Mouse (Mus musculus) heart, embryonic 13.5 days (tissue): ENCODE results near the gene Khdc1a. TPM values are rescaled to one million over a fixed set of nuclear protein-coding genes. Genes with fewer than 3 reads are reported as not detected.
"Not testable (repeated sequence)": the region's sequence is repeated elsewhere in the genome, so short reads cannot be mapped to it uniquely, and the experiment has no call there.

Experiments
- ATAC-seq: fragments of 200-750 bp; cut with Nextera tagmentation; 2 replicates; pipeline ENCODE4 v1.8.0; 2017; ENCODE audit warnings: moderate TSS enrichment; ENCODE audit not compliant: insufficient number of reproducible peaks, low FRiP score, low TSS enrichment; ENCODE audit errors: extremely low read depth
- H3K27ac ChIP-seq: fragments of 300-500 bp; sonication (generic); replicated peaks from 2 replicates; pipeline ENCODE4 v1.5.1; 2015; ENCODE audit warnings: moderate library complexity, mild to moderate bottlenecking, inconsistent platforms
- H3K27me3 ChIP-seq: fragments of 300-500 bp; sonication (generic); replicated peaks from 2 replicates; pipeline ENCODE4 v1.6.1; 2015; ENCODE audit warnings: mild to moderate bottlenecking, inconsistent platforms
- H3K36me3 ChIP-seq: fragments of 300-500 bp; sonication (generic); 2 replicates; pipeline ENCODE4 v1.6.1; 2015; ENCODE audit warnings: mild to moderate bottlenecking, inconsistent platforms
- H3K4me1 ChIP-seq: fragments of 300-500 bp; sonication (generic); 2 replicates; pipeline ENCODE4 v1.6.1; 2015; ENCODE audit warnings: inconsistent platforms
- H3K4me2 ChIP-seq: fragments of 300-500 bp; sonication (generic); 2 replicates; pipeline ENCODE4 v1.6.1; 2015; ENCODE audit warnings: inconsistent platforms, mild to moderate bottlenecking, moderate library complexity
- H3K4me3 ChIP-seq: fragments of 300-500 bp; sonication (generic); 2 replicates; pipeline ENCODE4 v1.5.1; 2015; ENCODE audit warnings: moderate library complexity, mild to moderate bottlenecking, inconsistent platforms
- H3K9ac ChIP-seq: fragments of 300-500 bp; sonication (generic); 2 replicates; pipeline ENCODE4 v1.6.1; 2015; ENCODE audit warnings: inconsistent platforms, mild to moderate bottlenecking, moderate library complexity
- H3K9me3 ChIP-seq: fragments of 300-500 bp; sonication (generic); 2 replicates; pipeline ENCODE4 v1.6.1; 2016; ENCODE audit warnings: inconsistent platforms
- WGBS: fragments of 180-500 bp; shearing (Covaris S2); methylation state at CpG from one replicate; pipeline ENCODE4 v1.1.7; 2015; ENCODE audit warnings: mixed read lengths; 5-methylcytosine and 5-hydroxymethylcytosine counted together
- polyA plus RNA-seq: library from polyadenylated mRNA; unstranded; fragments of >200 nt; fragmentation: Nextera tagmentation; extraction: Ambion mirVana; gene quantifications from 2 replicates; pipeline ENCODE4 v1.2.1, GENCODE M21; 2015

The Khdc1a gene
- 0.07 TPM in 1 of 2 replicates, not detected in the other for polyA plus RNA-seq

GRCm38 (mm10) chr1:21349341-21349740, at the start of gene Khdc1a:
Gene Khdc1a, plus strand, starts transcription at chr1:21349641.
- no peaks in the 10 kb centered on the region; the same call in 1 of the 2 replicates for H3K9me3 ChIP-seq
- no peak within 1 kb of the TSS for H3K9ac ChIP-seq
- no peak within 1 kb of the TSS for H3K4me3 ChIP-seq
- no peak within 1 kb of the TSS for H3K27ac ChIP-seq
- no peak for ATAC-seq
- WGBS = 69% methylated on average over 2 of the region's 2 CpGs
- H3K36me3 ChIP-seq = no peaks in the 10 kb centered on the region
- no peaks in the 10 kb centered on the region for H3K4me1 ChIP-seq
- no peak within 1 kb of the TSS for H3K4me2 ChIP-seq
- no peaks in the 10 kb centered on the region for H3K27me3 ChIP-seq

DNA sequence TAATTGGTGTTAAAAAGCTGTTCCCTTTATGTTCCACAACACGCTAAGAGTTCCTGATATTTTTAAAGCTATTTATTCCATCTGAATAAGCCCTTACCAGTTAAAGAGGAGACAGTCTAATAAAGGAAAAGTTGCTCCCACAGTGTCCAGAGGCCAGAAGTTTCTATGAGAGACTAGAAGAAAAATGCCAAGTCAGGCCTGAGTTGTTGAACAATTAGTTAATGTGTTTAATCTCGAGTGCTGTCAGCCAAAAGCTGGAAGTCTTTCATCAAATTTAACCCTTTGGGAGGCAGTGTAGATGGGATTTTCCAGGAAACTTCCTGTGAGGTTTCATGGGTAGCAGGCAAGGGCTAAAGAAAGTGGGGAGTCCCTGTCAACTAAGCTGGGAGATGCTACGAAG, 49.6 kb upstream of the Khdc1a start:
- H3K4me3 ChIP-seq = no peak overlapping the region
- no peak for ATAC-seq
- no peaks in the 10 kb centered on the region for H3K4me1 ChIP-seq
- H3K9ac ChIP-seq = no peak overlapping the region
- H3K27ac ChIP-seq = no peak overlapping the region
- no peak overlapping the region for H3K4me2 ChIP-seq
- H3K27me3 ChIP-seq = no peaks in the 10 kb centered on the region
- no peaks in the 10 kb centered on the region for H3K9me3 ChIP-seq
- no peaks in the 10 kb centered on the region for H3K36me3 ChIP-seq
- WGBS = 54% methylated on average over 3 of the region's 3 CpGs

GRCm38 (mm10) chr1:21301686-21302085, 47.8 kb upstream of the Khdc1a start:
- 72% methylated on average over 3 of the region's 3 CpGs for WGBS
- H3K36me3 ChIP-seq = no peaks in the 10 kb centered on the region
- no peak overlapping the region for H3K4me3 ChIP-seq
- H3K27ac ChIP-seq = no peak overlapping the region
- H3K27me3 ChIP-seq = no peaks in the 10 kb centered on the region
- H3K4me1 ChIP-seq = no peaks in the 10 kb centered on the region
- no peak overlapping the region for H3K9ac ChIP-seq
- no peaks in the 10 kb centered on the region for H3K9me3 ChIP-seq
- no peak for ATAC-seq
- H3K4me2 ChIP-seq = no peak overlapping the region

DNA sequence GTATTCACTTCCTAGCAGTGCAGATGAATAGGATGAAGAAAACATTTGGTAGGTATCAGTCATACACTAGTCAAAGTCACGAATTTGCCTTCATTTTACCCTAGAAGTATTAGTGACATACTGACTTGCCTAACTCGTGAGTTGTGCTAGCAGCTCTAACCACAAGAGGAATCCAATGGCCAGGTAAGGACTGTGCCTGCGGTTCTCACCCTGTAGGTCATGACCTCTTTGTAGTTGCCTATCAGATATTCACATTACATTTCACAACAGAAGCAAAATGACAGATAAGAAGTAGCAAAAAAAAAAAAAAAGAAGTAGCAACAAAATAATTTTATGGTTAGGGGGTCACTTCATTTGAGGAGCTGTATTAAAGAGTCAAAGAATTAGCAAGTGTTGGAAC, 45.3 kb upstream of the Khdc1a start:
- Histone ChIP-seq H3K36me3 (no peaks in the 10 kb centered on the region), H3K9ac (no peak overlapping the region), H3K4me1 (no peaks in the 10 kb centered on the region), H3K9me3 (no peaks in the 10 kb centered on the region), H3K4me2 (no peak overlapping the region), H3K27ac (no peak overlapping the region), H3K27me3 (no peaks in the 10 kb centered on the region), H3K4me3 (no peak overlapping the region)
- ATAC-seq = no peak
- 58% methylated on average over 3 of the region's 3 CpGs for WGBS

GRCm38 (mm10) chr1:21304646-21305045, 44.8 kb upstream of the Khdc1a start:
- Histone ChIP-seq H3K9ac (no peak overlapping the region), H3K4me3 (no peak overlapping the region), H3K27me3 (no peaks in the 10 kb centered on the region), H3K4me2 (no peak overlapping the region), H3K4me1 (no peaks in the 10 kb centered on the region), H3K9me3 (no peaks in the 10 kb centered on the region), H3K27ac (no peak overlapping the region), H3K36me3 (no peaks in the 10 kb centered on the region)
- WGBS = 73% methylated on average over 4 of the region's 4 CpGs
- no peak for ATAC-seq

GRCm38 (mm10) chr1:21305443-21305842, 44.0 kb upstream of the Khdc1a start:
- 86% methylated on average over 3 of the region's 3 CpGs for WGBS
- Histone ChIP-seq H3K4me2 (no peak overlapping the region), H3K9ac (no peak overlapping the region), H3K4me1 (no peaks in the 10 kb centered on the region), H3K9me3 (no peaks in the 10 kb centered on the region), H3K27me3 (no peaks in the 10 kb centered on the region), H3K36me3 (no peaks in the 10 kb centered on the region), H3K27ac (no peak overlapping the region), H3K4me3 (no peak overlapping the region)
- ATAC-seq = no peak

DNA sequence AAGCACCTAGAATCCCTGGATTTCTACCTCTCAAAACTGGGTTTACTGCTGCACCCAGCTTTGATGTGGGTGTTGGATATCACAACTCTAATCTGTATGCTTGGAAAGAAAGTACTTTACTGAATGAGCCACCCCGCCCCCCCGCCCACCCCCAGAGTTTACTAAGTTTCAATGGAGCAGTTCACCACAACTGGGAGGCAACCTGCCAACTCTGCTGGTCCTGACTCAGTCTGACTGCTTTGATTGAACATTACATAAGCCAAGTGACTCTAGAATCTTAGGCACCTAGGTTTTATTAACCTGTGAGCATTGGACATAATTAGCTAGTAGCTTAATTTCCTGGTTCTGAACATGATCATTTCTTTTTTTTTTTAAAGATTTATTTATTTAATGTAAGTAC, 35.1 kb upstream of the Khdc1a start:
- no peak overlapping the region for H3K9ac ChIP-seq
- WGBS = 83% methylated on average over 2 of the region's 2 CpGs
- H3K27me3 ChIP-seq = no peaks in the 10 kb centered on the region
- H3K4me1 ChIP-seq = no peaks in the 10 kb centered on the region
- H3K36me3 ChIP-seq = no peaks in the 10 kb centered on the region
- ATAC-seq = no peak
- no peak overlapping the region for H3K4me2 ChIP-seq
- H3K4me3 ChIP-seq = no peak overlapping the region
- no peaks in the 10 kb centered on the region for H3K9me3 ChIP-seq
- no peak overlapping the region for H3K27ac ChIP-seq

GRCm38 (mm10) chr1:21315756-21316155, 33.7 kb upstream of the Khdc1a start:
- no peak for ATAC-seq
- Histone ChIP-seq H3K27me3 (no peaks in the 10 kb centered on the region), H3K36me3 (no peaks in the 10 kb centered on the region), H3K4me1 (no peaks in the 10 kb centered on the region), H3K27ac (no peak overlapping the region), H3K4me3 (no peak overlapping the region), H3K4me2 (no peak overlapping the region), H3K9ac (no peak overlapping the region), H3K9me3 (no peaks in the 10 kb centered on the region)
- WGBS = 80% methylated on average over 2 of the region's 2 CpGs

DNA sequence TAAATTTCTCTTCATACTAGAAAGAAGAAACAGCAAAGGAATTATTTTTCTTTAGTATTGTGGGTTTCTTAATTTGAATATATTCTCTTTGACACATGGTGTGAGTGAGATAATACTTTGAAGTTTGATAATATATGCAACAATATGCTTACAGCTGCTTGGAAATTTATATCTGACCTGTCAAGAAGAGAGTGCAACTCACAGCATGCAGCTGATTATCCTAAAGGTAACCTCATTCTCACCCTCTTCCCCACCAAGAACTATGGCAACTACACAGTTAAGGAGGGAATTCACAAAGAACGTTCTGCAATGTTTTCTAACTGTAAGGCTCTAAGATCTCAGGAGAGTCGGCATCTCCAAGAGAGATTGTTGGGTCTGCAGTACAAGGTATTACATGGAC, 33.1 kb upstream of the Khdc1a start:
- no peaks in the 10 kb centered on the region for H3K27me3 ChIP-seq
- no peaks in the 10 kb centered on the region for H3K9me3 ChIP-seq
- no peak overlapping the region for H3K9ac ChIP-seq
- H3K27ac ChIP-seq = no peak overlapping the region
- H3K4me3 ChIP-seq = no peak overlapping the region
- no peaks in the 10 kb centered on the region for H3K36me3 ChIP-seq
- WGBS = 54% methylated on average over 2 of the region's 2 CpGs
- H3K4me2 ChIP-seq = no peak overlapping the region
- H3K4me1 ChIP-seq = no peaks in the 10 kb centered on the region
- no peak for ATAC-seq

- Histone ChIP-seq H3K4me1 (no peaks in the 10 kb centered on the region), H3K9ac (no peak overlapping the region), H3K36me3 (no peaks in the 10 kb centered on the region), H3K4me3 (no peak overlapping the region), H3K27me3 (no peaks in the 10 kb centered on the region), H3K27ac (no peak overlapping the region), H3K4me2 (no peak overlapping the region), H3K9me3 (no peaks in the 10 kb centered on the region)
- no peak for ATAC-seq
These were observed 31.2 kb upstream of the Khdc1a start for GRCm38 (mm10) chr1:21318202-21318601.

DNA sequence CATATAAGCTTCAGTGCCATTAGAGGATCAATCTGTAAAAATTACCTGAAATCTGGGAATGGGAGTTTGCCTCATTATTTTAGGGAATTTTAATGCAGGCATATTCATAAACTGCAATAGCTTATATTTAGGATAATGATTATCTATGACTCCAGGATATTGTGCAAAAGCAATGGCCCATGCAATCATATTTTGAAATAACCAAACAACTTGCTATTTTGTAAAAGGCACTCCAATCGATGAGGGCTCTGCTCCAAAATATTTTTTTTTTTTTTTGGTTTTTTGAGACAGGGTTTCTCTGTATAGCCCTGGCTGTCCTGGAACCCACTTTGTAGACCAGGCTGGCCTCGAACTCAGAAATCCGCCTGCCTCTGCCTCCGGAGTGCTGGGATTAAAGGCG, 29.2 kb upstream of the Khdc1a start:
- ATAC-seq, H3K9ac ChIP-seq, H3K4me3 ChIP-seq, H3K4me1 ChIP-seq, H3K4me2 ChIP-seq, H3K9me3 ChIP-seq, H3K27me3 ChIP-seq, H3K27ac ChIP-seq, H3K36me3 ChIP-seq: not testable (repeated sequence)
- WGBS = 90% methylated on average over 5 of the region's 5 CpGs

- Histone ChIP-seq H3K4me2 (no peak overlapping the region), H3K4me3 (no peak overlapping the region), H3K4me1 (no peaks in the 10 kb centered on the region), H3K9me3 (peaks cover 5% of the 10 kb centered on the region; the same call in 1 of the 2 replicates), H3K27me3 (no peaks in the 10 kb centered on the region), H3K27ac (no peak overlapping the region), H3K9ac (no peak overlapping the region), H3K36me3 (no peaks in the 10 kb centered on the region)
- WGBS = 63% methylated on average over 1 of the region's 1 CpGs
- no peak for ATAC-seq
These were observed 27.8 kb upstream of the Khdc1a start for GRCm38 (mm10) chr1:21321656-21322055.
